Mouse (Mus musculus): Measurements from ENCODE around the gene Zfp316.

Zfp316 gene

DNA sequence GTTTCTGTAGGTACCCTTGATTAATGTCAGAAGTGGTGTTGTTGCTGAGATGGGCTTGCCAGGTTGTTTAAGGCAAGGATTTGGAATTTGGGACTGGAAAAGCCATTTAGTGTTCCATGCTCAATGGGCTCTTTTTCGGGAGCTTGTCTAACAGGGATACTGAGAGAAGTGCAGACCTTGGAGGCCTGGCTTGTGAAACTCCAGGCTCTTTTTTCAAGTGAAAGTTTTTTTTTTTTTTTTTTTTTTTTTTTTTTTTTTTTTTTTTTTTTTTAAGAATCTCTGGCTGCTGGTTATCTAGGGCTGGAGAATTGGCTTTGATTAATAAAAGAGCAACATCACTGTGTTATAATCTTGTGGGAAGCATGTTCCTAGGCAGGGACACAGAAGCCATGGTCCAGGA lies 47.5 kb downstream of the Zfp316 start:
- no peak for DNase-seq (ENCODE audit: low spot score)

DNA sequence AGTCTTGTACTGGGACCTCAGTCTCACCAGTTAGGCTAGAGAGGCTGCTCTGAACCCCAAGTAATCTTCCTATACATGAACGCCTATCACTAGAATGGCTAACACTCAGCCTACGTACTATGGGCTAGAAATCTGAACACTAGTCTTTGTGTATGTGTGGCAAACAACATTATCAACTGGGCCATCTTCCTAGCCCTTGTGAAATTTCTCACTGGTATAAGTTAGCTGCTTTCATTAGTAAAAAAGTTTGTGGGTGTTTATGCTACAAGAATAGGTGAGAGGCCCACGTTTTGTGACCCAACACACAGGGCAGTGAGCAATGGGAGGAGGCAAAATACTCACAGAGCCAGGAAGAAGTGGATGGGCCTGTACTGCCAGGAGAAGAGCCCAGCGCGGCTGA lies 48.8 kb downstream of the Zfp316 start:
- no peak for DNase-seq (ENCODE audit: low spot score)

DNA sequence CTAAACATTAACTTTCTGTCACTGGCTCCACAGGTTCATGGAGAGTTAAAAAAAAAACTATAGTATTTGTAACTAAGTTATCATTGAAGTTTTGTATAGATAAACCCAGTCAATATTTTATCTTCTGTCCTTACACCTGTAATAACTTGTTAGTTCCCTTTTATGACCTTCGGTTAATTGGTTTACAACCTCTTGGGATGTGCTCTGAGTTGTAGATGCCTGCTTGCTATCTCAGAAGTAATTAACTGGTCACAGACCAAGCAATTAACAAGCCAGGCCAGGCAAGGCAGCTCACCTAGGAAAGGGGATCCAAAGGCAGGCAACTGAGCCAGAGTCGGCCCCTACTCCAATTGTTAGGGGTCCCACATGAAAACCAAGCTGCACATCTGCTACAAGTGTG lies 56.0 kb downstream of the Zfp316 start:
- no peak for DNase-seq (ENCODE audit: low spot score)

DNA sequence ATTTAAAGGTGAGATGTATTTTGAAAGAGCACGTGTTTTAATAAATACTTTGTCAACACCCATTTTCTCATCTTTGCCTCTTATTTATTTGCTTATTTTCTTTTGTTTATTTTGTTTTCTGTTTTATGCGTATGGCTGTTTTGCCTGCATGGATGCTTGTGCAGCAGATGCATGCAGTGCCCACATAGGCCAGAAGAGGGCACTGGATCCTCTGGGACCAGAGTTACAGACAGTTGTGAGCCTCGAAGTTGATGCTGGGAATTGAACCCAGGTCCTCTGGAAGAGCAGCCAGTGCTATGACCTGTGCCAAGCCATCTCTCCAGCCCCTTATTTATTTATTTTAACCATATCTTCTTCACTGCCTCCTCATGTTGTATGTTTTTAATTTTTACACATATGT lies 64.8 kb downstream of the Zfp316 start:
- no peak for DNase-seq (ENCODE audit: low spot score)

Measured in left cerebral cortex, adult 11 months (tissue).